In the genomic region with DNA sequence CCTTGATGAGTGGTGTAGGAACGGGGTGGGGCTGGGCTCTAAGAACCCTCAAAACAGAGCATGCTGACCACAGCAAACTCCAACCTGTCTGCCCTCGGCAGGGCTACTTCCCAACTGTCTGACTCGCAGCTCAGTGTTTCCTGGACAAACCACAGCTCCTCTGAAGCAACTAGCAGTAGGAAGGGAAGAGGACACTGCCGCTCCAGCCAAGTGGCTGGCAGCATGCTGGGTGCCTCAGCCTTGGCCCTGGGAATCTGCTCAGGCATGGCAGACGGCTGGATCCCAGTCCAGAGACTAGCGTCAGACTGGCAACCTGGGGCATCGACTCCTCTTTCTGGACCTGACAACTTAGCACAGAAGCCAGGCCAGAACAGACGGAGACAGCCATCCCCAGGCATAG, we compare ENCODE assay signal across 11 mouse cellular contexts. TPM values are rescaled to one million over a fixed set of nuclear protein-coding genes. Genes with fewer than 3 reads are reported as not detected.
DNase-seq lines count a peak whose midpoint lies in the region.
"Had no signal": no experiment of that assay in that cellular context is flagged by ENCODE, and none has a peak within 500 bp of the region (broad histone marks: within the 10 kb centered on the region; RNA-seq: fewer than 3 reads in every experiment).

No protein-coding gene starts in this region.

- DNase-seq in adrenal gland, postnatal 14 days, result peak; percentile 51
- DNase-seq in adrenal gland, adult 8-10 months, result no peak
- DNase-seq in right cerebral cortex, postnatal 10 days (ENCODE audit: low spot score in 2 of 2), result peak; percentile 57 to 62
- no peak for DNase-seq in right cerebral cortex, postnatal 25 days
- peak; percentile 80 to 83 for DNase-seq in cerebellum, postnatal 36 days
- DNase-seq in ovary, postnatal 36 days (ENCODE audit: low spot score), result no peak
- DNase-seq in spleen, adult 18-20 months, result no peak
- no peak for DNase-seq in thymus, postnatal 0 days (ENCODE audit: low spot score)
- DNase-seq: embryo, embryonic 11 days; heart, postnatal 4 days; kidney, postnatal 4 days had no signal

RNA-seq across cellular contexts. Expression of gene Ppcdc, which starts 22.6 kb away (rescaled TPM):
- 19.8 and 24.6 TPM in 2 replicates for total RNA-seq in adrenal gland, postnatal 14 days (2021)
- 10 to 100 TPM; 20.8 to 35.1 (median 25.2) TPM for total RNA-seq in adrenal gland, adult 8-10 months (2022)
- 50.9 and 62.5 TPM in 2 replicates for polyA plus RNA-seq in thymus, postnatal 0 days (2015; fragmentation: Nextera tagmentation; extraction: Ambion mirVana)

RNA-seq across cellular contexts. Expression of gene Scamp5, which starts 50.5 kb away (rescaled TPM):
- 11.0 and 13.1 TPM in 2 replicates for total RNA-seq in adrenal gland, postnatal 14 days (2021)
- 10 to 100 TPM; 12.4 to 30.5 (median 21.9) TPM for total RNA-seq in adrenal gland, adult 8-10 months (2022)
- polyA plus RNA-seq in thymus, postnatal 0 days (2015; fragmentation: Nextera tagmentation; extraction: Ambion mirVana), result 3.1 and 3.5 TPM in 2 replicates

Comparison
In these comparisons a context has a peak if more than half of its experiments do, and no peak if none do; other contexts are left out.
1. DNase-seq: peak in adrenal gland, postnatal 14 days (single experiment), right cerebral cortex, postnatal 10 days (2 of 2) and cerebellum, postnatal 36 days (2 of 2); none in adrenal gland, adult 8-10 months (single experiment), right cerebral cortex, postnatal 25 days (single experiment), ovary, postnatal 36 days (single experiment), spleen, adult 18-20 months (0 of 2) and thymus, postnatal 0 days (single experiment).